Mouse (Mus musculus): ENCODE measurements around the gene Limd1. TPM values are rescaled to one million over a fixed set of nuclear protein-coding genes. Genes with fewer than 3 reads are reported as not detected.
A peak's percentile ranks its signal among the peaks of the same experiment; 100 is the strongest.

Gene Limd1
- total and polyA plus RNA-seq, 3 experiments: 32.6 to 37.5 TPM; not detected in 1

- Histone ChIP-seq H3K27ac (ENCODE audit: control insufficient read depth, low read depth, low read length) (no peak overlapping the region), H3K79me2 (ENCODE audit: control insufficient read depth, insufficient read depth, low read length, poor library complexity) (peaks cover 15% of the 10 kb centered on the region), H3K9ac (ENCODE audit: control insufficient read depth, low read depth, low read length, poor library complexity, severe bottlenecking) (no peak overlapping the region), H3K36me3 (ENCODE audit: control insufficient read depth in 1 of 2, insufficient read depth in 2 of 2, low read length in 2 of 2) (peaks cover 0 to 17% of the 10 kb centered on the region in 2 experiments; a peak in 2 of 4 replicates), H3K9me3 (replicated peaks; ENCODE audit: insufficient read depth, low read length) (no peaks in the 10 kb centered on the region), H3K4me1 (ENCODE audit: control insufficient read depth in 1 of 2, insufficient read depth in 2 of 2, low read length in 2 of 2) (peaks cover 7 to 13% of the 10 kb centered on the region in 2 experiments; a peak in 3 of 4 replicates), H3K4me3 (ENCODE audit: control insufficient read depth in 1 of 2, insufficient read depth in 1 of 2, low read depth in 2 of 2, low read length in 2 of 2) (no peak overlapping the region), H3K27me3 (ENCODE audit: control insufficient read depth in 1 of 2, insufficient read depth in 2 of 2, low read length in 2 of 2) (no peaks in the 10 kb centered on the region)
- DNase-seq (ENCODE audit: low read depth, low spot score): no peak
- TF ChIP-seq RCOR1 (IDR thresholded peaks at IDR 0.05; ENCODE audit: low read depth, low read length): no peak
- TF ChIP-seq UBTF (IDR thresholded peaks at IDR 0.05; ENCODE audit: borderline replicate concordance, insufficient read depth, low read depth, low read length): no peak
- TF ChIP-seq GABPA (IDR thresholded peaks at IDR 0.05; ENCODE audit: low read depth, low read length): no peak
- no peak for TF ChIP-seq MEF2A (IDR thresholded peaks at IDR 0.05; ENCODE audit: extremely low read depth, insufficient replicate concordance, low read depth, low read length, poor library complexity, severe bottlenecking)
- no peak for TF ChIP-seq MAFK (IDR thresholded peaks at IDR 0.05; ENCODE audit: borderline replicate concordance, low read depth, low read length)
- TF ChIP-seq MYB (IDR thresholded peaks at IDR 0.05; ENCODE audit: low read depth, low read length): no peak
- TF ChIP-seq ZMIZ1 (IDR thresholded peaks at IDR 0.05; ENCODE audit: low read depth, low read length): no peak
- TF ChIP-seq NELFE (IDR thresholded peaks at IDR 0.05; ENCODE audit: low read depth, low read length): no peak
- no peak for TF ChIP-seq ETS1 (IDR thresholded peaks at IDR 0.05; ENCODE audit: low read depth, low read length)
Measured at GRCm38 (mm10) chr9:123526502-123526901, 48.0 kb downstream of the Limd1 start.

DNA sequence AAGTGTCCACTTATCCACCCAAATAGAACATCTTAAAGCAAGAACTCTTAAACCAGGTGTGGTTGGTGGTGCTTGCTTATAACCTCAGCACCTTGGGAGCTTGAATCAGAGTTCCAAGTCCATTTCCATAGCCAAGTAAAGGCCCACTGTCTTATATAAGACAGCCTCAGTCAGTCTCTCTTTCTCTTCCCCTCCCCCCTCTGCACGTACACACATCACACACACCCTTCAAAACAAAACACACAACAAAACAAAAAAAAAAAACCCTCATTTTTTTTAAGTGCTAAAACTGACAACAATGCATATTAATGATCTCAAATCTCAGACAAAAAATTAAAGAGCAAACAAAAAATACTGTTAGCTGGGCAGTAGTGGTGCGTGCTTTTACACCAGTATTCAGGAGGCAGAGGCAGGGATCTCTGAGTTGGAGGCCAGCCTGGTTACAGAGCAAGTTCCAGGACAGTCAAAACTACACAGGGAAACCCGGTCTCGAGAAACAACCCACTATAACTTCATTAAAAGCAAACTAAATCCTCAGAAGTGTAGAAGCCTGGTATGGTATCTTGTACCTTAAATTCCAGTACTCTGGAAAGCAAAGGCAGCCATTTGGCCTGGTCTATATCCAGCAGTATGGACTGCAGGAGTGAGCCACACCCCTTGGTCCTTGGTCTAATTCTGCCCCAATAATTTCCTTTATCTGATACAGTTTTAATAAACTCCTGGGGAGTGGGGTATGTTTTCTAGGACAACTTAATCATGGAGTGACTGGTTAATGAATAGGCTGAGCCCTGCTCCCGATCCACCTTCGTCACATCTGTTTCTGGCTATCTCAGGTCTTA lies 49.8 kb downstream of the Limd1 start:
- peak; percentile 62 for DNase-seq (ENCODE audit: low read depth, low spot score)
- peaks cover 0 to 27% of the 10 kb centered on the region in 2 experiments; a peak in 2 of 4 replicates for H3K36me3 ChIP-seq (ENCODE audit: control insufficient read depth in 1 of 2, insufficient read depth in 2 of 2, low read length in 2 of 2)
- no peaks in the 10 kb centered on the region for H3K27me3 ChIP-seq (ENCODE audit: control insufficient read depth in 1 of 2, insufficient read depth in 2 of 2, low read length in 2 of 2)
- H3K9me3 ChIP-seq (replicated peaks; ENCODE audit: insufficient read depth, low read length): no peaks in the 10 kb centered on the region
- no peak for TF ChIP-seq RCOR1 (IDR thresholded peaks at IDR 0.05; ENCODE audit: low read depth, low read length)
- TF ChIP-seq MXI1 (IDR thresholded peaks at IDR 0.05; ENCODE audit: low read depth, low read length): peak; percentile 38; the same call in 1 of the 2 replicates
- 0 out of 2 replicates have a peak, but pooled peaks have one; percentile 27 for TF ChIP-seq HCFC1 (IDR thresholded peaks at IDR 0.05; ENCODE audit: low read depth, low read length)
- TF ChIP-seq POLR2AphosphoS2 (IDR thresholded peaks at IDR 0.05; ENCODE audit: low read length): no peak
- TF ChIP-seq MYC (IDR thresholded peaks at IDR 0.05; ENCODE audit: low read depth, low read length): no peak
- TF ChIP-seq USF2 (IDR thresholded peaks at IDR 0.05; ENCODE audit: borderline replicate concordance in 1 of 2, insufficient read depth in 1 of 2, low read depth in 1 of 2, low read length in 2 of 2): no peak
- no peak for TF ChIP-seq TAL1 (IDR thresholded peaks at IDR 0.05; ENCODE audit: low read length)
- TF ChIP-seq RAD21 (IDR thresholded peaks at IDR 0.05; ENCODE audit: low read depth, low read length): no peak
- no peak for TF ChIP-seq POLR2A (IDR thresholded peaks at IDR 0.05; ENCODE audit: control insufficient read depth in 1 of 2, insufficient read depth in 1 of 2, low read depth in 1 of 2, low read length in 2 of 2, poor library complexity in 1 of 2)
- TF ChIP-seq ZNF384 (IDR thresholded peaks at IDR 0.05; ENCODE audit: low read depth, low read length): peak; percentile 59; the same call in 1 of the 2 replicates
- no peak for TF ChIP-seq ETS1 (IDR thresholded peaks at IDR 0.05; ENCODE audit: low read depth, low read length)
- no peak for TF ChIP-seq JUND (IDR thresholded peaks at IDR 0.05; ENCODE audit: low read depth, low read length)
- H3K9ac ChIP-seq (ENCODE audit: control insufficient read depth, low read depth, low read length, poor library complexity, severe bottlenecking): peak overlapping the region; percentile 67
- peak overlapping the region; percentile 78 for H3K27ac ChIP-seq (ENCODE audit: control insufficient read depth, low read depth, low read length)
- peaks cover 22% of the 10 kb centered on the region for H3K79me2 ChIP-seq (ENCODE audit: control insufficient read depth, insufficient read depth, low read length, poor library complexity)
- H3K4me3 ChIP-seq (ENCODE audit: control insufficient read depth in 1 of 2, insufficient read depth in 1 of 2, low read depth in 2 of 2, low read length in 2 of 2): peak overlapping the region; percentile 59 to 78
- peaks cover 9 to 18% of the 10 kb centered on the region in 2 experiments; a peak in 3 of 4 replicates for H3K4me1 ChIP-seq (ENCODE audit: control insufficient read depth in 1 of 2, insufficient read depth in 2 of 2, low read length in 2 of 2)
